Mouse (Mus musculus): Measurements from ENCODE around the gene Zkscan14. TPM values are rescaled to one million over a fixed set of nuclear protein-coding genes. Genes with fewer than 3 reads are reported as not detected.

The Zkscan14 gene
- polyA plus RNA-seq, 1 experiment from 2014 or later = 11.6 TPM

GRCm38 (mm10) chr5:145203936-145204691 lies 2.4 kb upstream of the Zkscan14 start, which contains the start of gene Zkscan5:
Gene Zkscan5, plus strand, starts transcription at chr5:145204562.
- POLR2A ChIA-PET = interaction anchor here (0.6 to 3.4 kb wide), 4 partner anchors 10 to 28 kb away, joined by 3 to 16 read pairs (median 4); partner anchors contain the start of gene Zfp655
- peak; percentile 99 for DNase-seq (ENCODE audit: low read depth, low spot score)
- ATAC-seq = peak; percentile 92
- in situ Hi-C loops (cut with MboI; ENCODE audit: low pct_unique_long_range_greater_than_20kb) = no loop called here
- no peak for TF ChIP-seq CTCF (IDR thresholded peaks at IDR 0.05)
- H3K27me3 ChIP-seq = no peaks in the 10 kb centered on the region
- CTCF ChIA-PET = interaction anchor here (0.9 to 1.8 kb wide), 4 partner anchors 9 to 22 kb away, joined by 3 to 5 read pairs (median 4); no protein-coding TSS in a partner anchor

GRCm38 (mm10) chr5:145202446-145202845 lies 778 bp upstream of the Zkscan14 start:
- TF ChIP-seq CTCF (IDR thresholded peaks at IDR 0.05) = no peak
- CTCF ChIA-PET = no interaction called here
- no peak for ATAC-seq
- no peaks in the 10 kb centered on the region for H3K27me3 ChIP-seq
- in situ Hi-C loops (cut with MboI; ENCODE audit: low pct_unique_long_range_greater_than_20kb) = no loop called here
- DNase-seq (ENCODE audit: low read depth, low spot score) = no peak
- POLR2A ChIA-PET = no interaction called here

GRCm38 (mm10) chr5:145200387-145200786 lies 1.3 kb downstream of the Zkscan14 start:
- in situ Hi-C loops (cut with MboI; ENCODE audit: low pct_unique_long_range_greater_than_20kb) = no loop called here
- TF ChIP-seq CTCF (IDR thresholded peaks at IDR 0.05) = no peak
- DNase-seq (ENCODE audit: low read depth, low spot score) (no peak), ATAC-seq (no peak)
- CTCF ChIA-PET = interaction anchor here (1.1 to 1.7 kb wide), 3 partner anchors 10 to 13 kb away, joined by 3 to 5 read pairs (median 3); no protein-coding TSS in a partner anchor
- POLR2A ChIA-PET = interaction anchor here (1.3 to 1.5 kb wide), 2 partner anchors 10 to 31 kb away, joined by 3 read pairs; partner anchors contain the start of gene Zfp655
- no peaks in the 10 kb centered on the region for H3K27me3 ChIP-seq

GRCm38 (mm10) chr5:145191962-145192361 lies 9.7 kb downstream of the Zkscan14 start, which contains the start of gene Atp5j2:
Gene Atp5j2, minus strand, starts transcription at chr5:145192062.
- DNase-seq (ENCODE audit: low read depth, low spot score) (no peak), ATAC-seq (no peak)
- in situ Hi-C loops (cut with MboI; ENCODE audit: low pct_unique_long_range_greater_than_20kb) = no loop called here
- ChIA-PET POLR2A (no interaction called here), CTCF (no interaction called here)
- H3K27me3 ChIP-seq = no peaks in the 10 kb centered on the region
- no peak for TF ChIP-seq CTCF (IDR thresholded peaks at IDR 0.05)

GRCm38 (mm10) chr5:145190875-145191798 lies 10.5 kb downstream of the Zkscan14 start:
- in situ Hi-C loops (cut with MboI; ENCODE audit: low pct_unique_long_range_greater_than_20kb) = no loop called here

GRCm38 (mm10) chr5:145190373-145190772 lies 11.3 kb downstream of the Zkscan14 start:
- CTCF ChIA-PET = interaction anchor here (1.4 to 3.2 kb wide), 4 partner anchors 10 to 23 kb away, joined by 3 to 9 read pairs (median 5); partner anchors contain the start of genes Cpsf4, Ptcd1 and Zkscan14
- in situ Hi-C loops (cut with MboI; ENCODE audit: low pct_unique_long_range_greater_than_20kb) = no loop called here
- no peak for TF ChIP-seq CTCF (IDR thresholded peaks at IDR 0.05)
- no peaks in the 10 kb centered on the region for H3K27me3 ChIP-seq
- ATAC-seq = no peak
- POLR2A ChIA-PET = interaction anchor here (0.6 to 1.5 kb wide), 4 partner anchors 10 to 1110 kb away, joined by 3 to 7 read pairs (median 4); partner anchors contain the start of gene Zkscan5
- no peak for DNase-seq (ENCODE audit: low read depth, low spot score)

More at GRCm38 (mm10) chr5:145190875-145191798, 10.5 kb downstream of the Zkscan14 start:
- ChIA-PET CTCF (interaction anchor here (1.4 to 3.2 kb wide), 4 partner anchors 10 to 24 kb away, joined by 3 to 9 read pairs (median 5); partner anchors contain the start of genes Cpsf4, Ptcd1 and Zkscan14), POLR2A (interaction anchor here (0.6 to 1.5 kb wide), 3 partner anchors 14 to 1109 kb away, joined by 3 to 7 read pairs (median 6); partner anchors contain the start of gene Zkscan5)
- H3K27me3 ChIP-seq = no peaks in the 10 kb centered on the region
- no peak for TF ChIP-seq CTCF (IDR thresholded peaks at IDR 0.05)
- ATAC-seq (peak; percentile 73), DNase-seq (ENCODE audit: low read depth, low spot score) (peak; percentile 38)

- ATAC-seq (no peak), DNase-seq (ENCODE audit: low read depth, low spot score) (no peak)
- ChIA-PET CTCF (interaction anchor here (0.7 to 3.2 kb wide), 5 partner anchors 9 to 22 kb away, joined by 3 to 9 read pairs (median 3); partner anchors contain the start of genes Cpsf4 and Ptcd1), POLR2A (interaction anchor here (0.6 to 1.5 kb wide), 6 partner anchors 9 to 74 kb away, joined by 3 to 6 read pairs (median 3); partner anchors contain the start of gene Zkscan5)
- TF ChIP-seq CTCF (IDR thresholded peaks at IDR 0.05) = no peak
- in situ Hi-C loops (cut with MboI; ENCODE audit: low pct_unique_long_range_greater_than_20kb) = no loop called here
- no peaks in the 10 kb centered on the region for H3K27me3 ChIP-seq
Measured at GRCm38 (mm10) chr5:145189416-145189815, 12.3 kb downstream of the Zkscan14 start.

- H3K27me3 ChIP-seq = no peaks in the 10 kb centered on the region
- in situ Hi-C loops (cut with MboI; ENCODE audit: low pct_unique_long_range_greater_than_20kb) = no loop called here
- ATAC-seq = no peak
- no peak for TF ChIP-seq CTCF (IDR thresholded peaks at IDR 0.05)
- DNase-seq (ENCODE audit: low read depth, low spot score) = no peak
- CTCF ChIA-PET = interaction anchor here (2.6 kb wide), 1 partner anchor 17 kb away, joined by 8 read pairs; the partner anchor contains the start of genes Cpsf4 and Ptcd1
- POLR2A ChIA-PET = interaction anchor here (1.0 kb wide), 1 partner anchor 13 kb away, joined by 3 read pairs; no protein-coding TSS in a partner anchor
Measured at GRCm38 (mm10) chr5:145185244-145185643, 16.4 kb downstream of the Zkscan14 start.

- ChIA-PET CTCF (interaction anchor here (2.5 kb wide), 1 partner anchor 11 kb away, joined by 9 read pairs; no protein-coding TSS in a partner anchor), POLR2A (no interaction called here)
- H3K27me3 ChIP-seq = no peaks in the 10 kb centered on the region
- no peak for TF ChIP-seq CTCF (IDR thresholded peaks at IDR 0.05)
- DNase-seq (ENCODE audit: low read depth, low spot score) (no peak), ATAC-seq (no peak)
- in situ Hi-C loops (cut with MboI; ENCODE audit: low pct_unique_long_range_greater_than_20kb) = no loop called here
Measured at GRCm38 (mm10) chr5:145178461-145178980, 23.1 kb downstream of the Zkscan14 start.

Data from Patski (cell line).